Mouse (Mus musculus) activated CD4-positive, CD25-positive, alpha-beta regulatory T cell, adult 9 weeks (primary cell): Measurements from ENCODE around the gene Olfr461. TPM values are rescaled to one million over a fixed set of nuclear protein-coding genes. Genes with fewer than 3 reads are reported as not detected.

Source experiments
- polyA plus RNA-seq: library from polyadenylated mRNA; unstranded; fragments of 100-300 nt; shearing (Covaris generic); gene quantifications from one replicate; pipeline ENCODE4 v1.2.1, GENCODE M21; 2017

Gene Olfr461
- not detected for polyA plus RNA-seq

DNA sequence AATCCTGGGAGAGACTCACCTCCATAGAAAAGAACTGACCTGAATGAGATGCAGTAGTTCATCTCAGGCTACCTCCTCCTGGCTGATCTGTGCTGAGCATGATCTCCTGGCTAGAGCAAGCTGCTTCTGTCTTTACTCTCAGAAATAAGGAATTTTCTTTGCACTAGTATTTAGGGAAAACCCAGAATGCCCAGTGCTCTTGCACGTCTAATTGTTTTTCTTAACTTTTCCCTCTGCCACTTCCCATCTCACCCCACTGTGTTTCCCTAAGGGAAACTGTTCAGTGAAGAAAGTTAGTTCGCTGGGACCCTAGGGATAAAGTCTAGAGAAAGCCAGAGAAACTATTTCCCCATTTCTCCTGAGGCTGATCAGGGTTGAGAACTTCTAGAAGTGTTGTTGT, at the start of gene Olfr461:
Gene Olfr461, minus strand, starts transcription at position 101 of the 400 bp plus-strand sequence.

DNA sequence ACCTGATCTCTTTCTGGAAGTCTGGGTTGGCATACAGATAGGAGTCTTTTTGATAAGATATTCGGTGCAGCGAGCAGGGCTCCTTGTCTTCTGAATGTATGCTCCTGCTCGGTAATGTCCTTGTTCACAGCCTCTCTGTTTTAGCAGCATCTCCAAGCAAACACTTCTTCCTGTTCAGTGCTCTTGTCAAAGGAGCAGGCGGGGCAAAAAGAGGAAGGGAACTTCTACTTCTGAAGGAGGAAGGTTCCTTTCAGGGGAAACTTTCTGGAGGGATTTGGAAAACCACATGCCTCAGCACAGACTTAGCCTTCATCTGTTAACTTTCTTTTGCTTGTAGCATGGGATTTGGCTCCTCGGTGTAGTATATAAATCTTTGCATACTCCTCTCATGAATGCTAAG, 30.8 kb upstream of the Olfr461 start, which contains the start of gene Clec5a:
Gene Clec5a, minus strand, starts transcription at position 177 of the 400 bp plus-strand sequence.

DNA sequence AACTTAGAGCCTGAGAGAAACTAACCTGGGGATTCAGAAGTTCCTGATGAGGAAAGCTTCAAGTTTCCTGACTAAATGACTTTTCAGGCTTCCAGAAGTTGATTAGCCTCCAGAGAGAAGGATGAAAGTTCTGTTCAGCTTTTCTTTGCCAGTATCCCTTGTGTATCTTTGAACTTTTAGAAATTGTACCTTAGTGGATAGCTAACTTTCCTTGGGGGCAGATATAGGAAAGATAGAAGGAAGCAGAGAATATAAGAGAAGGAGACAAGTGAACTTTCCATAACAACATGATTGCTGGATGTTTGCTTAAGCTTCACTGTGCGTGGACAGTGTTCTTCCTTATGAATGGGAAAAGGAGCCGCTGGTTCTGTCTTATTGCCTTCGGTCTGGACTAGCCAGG, 14.3 kb upstream of the Olfr461 start, which contains the start of gene Olfr460:
Gene Olfr460, plus strand, starts transcription at position 301 of the 400 bp plus-strand sequence.

DNA sequence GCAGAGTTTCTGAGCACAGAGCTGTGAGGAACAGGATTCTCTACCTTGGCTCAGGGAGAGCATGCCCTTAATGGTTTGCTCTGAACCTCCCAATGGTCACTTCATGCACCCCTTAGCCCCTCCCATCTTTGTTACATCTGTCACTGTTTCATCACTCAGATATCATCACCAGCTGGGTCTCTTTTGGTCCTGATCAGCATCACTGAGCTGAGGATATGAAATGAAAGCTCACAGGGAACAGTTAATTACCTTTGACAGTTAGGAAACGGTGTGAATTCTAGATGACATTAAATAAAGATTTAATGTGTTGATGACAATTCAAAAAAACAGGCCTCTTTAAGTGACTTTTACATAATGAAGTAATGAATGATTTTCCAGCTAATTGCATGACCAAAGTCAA, 35.4 kb downstream of the Olfr461 start, which contains the start of gene Prss37:
Gene Prss37, minus strand, starts transcription at position 101 of the 400 bp plus-strand sequence.

GRCm38 (mm10) chr6:40493229-40493628, 61.6 kb downstream of the Olfr461 start, which contains the start of gene Tas2r108:
Tas2r108 (plus strand) TSS chr6:40493529.

Other genes starting within 250 kb of the Olfr461 start
- 46.8 TPM for gene Agk, start 229.9 kb downstream of the Olfr461 start, polyA plus RNA-seq
- 6.7 TPM for gene E330009J07Rik, start 118.9 kb downstream of the Olfr461 start, polyA plus RNA-seq
- gene Wee2, start 116.0 kb downstream of the Olfr461 start, polyA plus RNA-seq = not detected
- gene Ssbp1, start 83.7 kb downstream of the Olfr461 start, polyA plus RNA-seq = 135 TPM
- not detected for gene Tas2r137, start 63.8 kb downstream of the Olfr461 start, polyA plus RNA-seq
- not detected for gene Tas2r108, start 61.5 kb downstream of the Olfr461 start, polyA plus RNA-seq
- gene Prss37, start 35.5 kb downstream of the Olfr461 start, polyA plus RNA-seq = not detected
- gene Olfr460, start 14.4 kb upstream of the Olfr461 start, polyA plus RNA-seq = not detected
- not detected for gene Clec5a, start 30.8 kb upstream of the Olfr461 start, polyA plus RNA-seq
- not detected for gene Tas2r138, start 58.3 kb upstream of the Olfr461 start, polyA plus RNA-seq
- 0.12 TPM for gene Mgam, start 73.8 kb upstream of the Olfr461 start, polyA plus RNA-seq